In the genomic region with DNA sequence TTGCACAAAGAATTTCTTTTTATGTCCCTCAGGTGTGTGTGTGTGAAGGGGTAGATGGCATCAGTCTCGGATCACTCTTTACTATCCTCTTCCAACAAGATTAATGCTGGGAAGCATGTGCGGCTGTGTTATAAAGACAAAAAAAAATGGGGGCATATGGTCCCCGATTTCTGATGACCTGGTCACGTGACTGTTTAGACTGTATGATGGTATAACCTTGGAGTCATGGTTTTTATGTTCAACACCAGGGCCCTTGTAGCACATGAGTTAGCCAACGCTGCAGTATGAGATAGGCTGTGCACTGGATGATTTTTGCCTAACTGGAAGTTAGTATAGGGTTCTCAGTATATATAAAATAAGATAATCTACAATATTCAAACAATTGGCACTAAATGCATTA, we compare ENCODE assay signal across 18 mouse cellular contexts.
"Had no signal": no experiment of that assay in that cellular context is flagged by ENCODE, and none has a peak within 500 bp of the region (broad histone marks: within the 10 kb centered on the region; RNA-seq: fewer than 3 reads in every experiment).

No protein-coding gene starts in this region.

- H3K4me1 ChIP-seq: midbrain, embryonic 10.5 days; midbrain, embryonic 12.5 days; neural tube, embryonic 13.5 days; neural tube, embryonic 15.5 days had no signal

- H3K36me3 ChIP-seq: midbrain, embryonic 10.5 days; midbrain, embryonic 12.5 days; neural tube, embryonic 13.5 days; neural tube, embryonic 15.5 days had no signal

- DNase-seq: lung, embryonic 14.5 days; lung, postnatal 10 days; lung, postnatal 4 days; midbrain, embryonic 14.5 days; retina, postnatal 1 day; right cerebral cortex, adult 18-20 months; right cerebral cortex, postnatal 25 days; right cerebral cortex, postnatal 4 days; spleen, adult 18-20 months; thymus, adult 18-20 months; thymus, postnatal 14 days; thymus, postnatal 36 days had no signal

- H3K4me3 ChIP-seq: midbrain, embryonic 10.5 days; midbrain, embryonic 12.5 days; myocyte; neural tube, embryonic 13.5 days; neural tube, embryonic 15.5 days had no signal

- H3K9me3 ChIP-seq: midbrain, embryonic 10.5 days; midbrain, embryonic 12.5 days; neural tube, embryonic 13.5 days; neural tube, embryonic 15.5 days had no signal

- H3K27ac ChIP-seq: midbrain, embryonic 10.5 days; midbrain, embryonic 12.5 days; neural tube, embryonic 13.5 days; neural tube, embryonic 15.5 days had no signal

- H3K9ac ChIP-seq: lung, embryonic 14.5 days; midbrain, embryonic 12.5 days; neural tube, embryonic 13.5 days; neural tube, embryonic 15.5 days had no signal

- ATAC-seq: midbrain, embryonic 16.5 days had no signal

- H3K4me2 ChIP-seq: lung, embryonic 14.5 days; midbrain, embryonic 12.5 days; neural tube, embryonic 13.5 days; neural tube, embryonic 15.5 days had no signal

- H3K27me3 ChIP-seq: midbrain, embryonic 12.5 days; neural tube, embryonic 13.5 days; neural tube, embryonic 15.5 days had no signal
